Comparison of ENCODE assay signal across 8 mouse cellular contexts in the genomic region with DNA sequence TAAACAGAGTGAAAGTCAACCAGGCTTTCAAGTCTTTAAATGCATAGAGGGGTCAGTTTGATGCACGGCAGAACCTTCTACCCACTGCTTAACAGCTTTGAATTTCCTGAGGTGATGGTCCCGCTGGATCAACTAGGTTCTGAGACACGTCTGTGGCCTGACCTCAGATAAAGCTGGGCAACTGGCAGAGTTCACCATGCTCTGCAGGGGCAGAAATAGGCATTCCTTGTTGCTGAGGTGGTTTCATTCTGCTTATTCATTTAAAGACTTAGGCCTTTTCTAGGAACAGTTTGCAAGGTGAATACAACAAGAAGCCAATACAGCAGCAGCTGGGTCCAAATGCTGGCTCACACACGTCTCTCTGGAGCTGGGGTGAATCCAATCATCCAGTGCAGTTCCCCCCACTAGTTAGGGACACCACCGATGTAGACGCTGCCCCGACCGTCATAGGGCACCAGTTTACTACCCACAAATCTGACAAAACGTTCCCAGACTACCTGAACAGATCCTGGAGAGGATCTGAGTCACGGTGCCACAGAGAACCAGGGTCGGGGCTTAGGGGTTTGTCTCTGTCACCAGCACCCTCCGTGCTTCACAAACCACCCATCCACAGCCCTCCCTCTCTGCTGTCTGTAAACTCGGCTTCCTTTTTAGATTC.
DNase-seq lines count a peak whose midpoint lies in the region; ATAC-seq and TF ChIP-seq lines count a peak whose summit lies in the region.
"Had no signal": no experiment of that assay in that cellular context is flagged by ENCODE, and none has a peak within 500 bp of the region (broad histone marks: within the 10 kb centered on the region; RNA-seq: fewer than 3 reads in every experiment).

No protein-coding gene starts in this region.

- H3K27ac ChIP-seq in kidney, postnatal 0 days: no peak overlapping the region
- peak overlapping the region; percentile 89 for H3K27ac ChIP-seq in forebrain, embryonic 10.5 days
- H3K27ac ChIP-seq in intestine, embryonic 14.5 days (ENCODE audit: low read depth): no peak overlapping the region
- H3K27ac ChIP-seq in neural tube, embryonic 15.5 days (replicated peaks): peak overlapping the region; percentile 87

- no peak overlapping the region for H3K4me3 ChIP-seq in kidney, postnatal 0 days (replicated peaks; ENCODE audit: low read depth, low read length)
- H3K4me3 ChIP-seq in forebrain, embryonic 10.5 days: peak overlapping the region; percentile 41
- no peak overlapping the region for H3K4me3 ChIP-seq in intestine, embryonic 14.5 days (ENCODE audit: low read depth, low read length)
- peak overlapping the region; percentile 40 for H3K4me3 ChIP-seq in neural tube, embryonic 15.5 days (replicated peaks)

- peak overlapping the region; percentile 49; the same call in 1 of the 2 replicates for H3K4me2 ChIP-seq in kidney, postnatal 0 days (ENCODE audit: low read length)
- H3K4me2 ChIP-seq in intestine, embryonic 14.5 days (ENCODE audit: low read length): peak overlapping the region; percentile 57
- peak overlapping the region; percentile 62 for H3K4me2 ChIP-seq in neural tube, embryonic 15.5 days

- 0 out of 2 replicates have a peak, but pooled peaks cover 7% of the 10 kb centered on the region for H3K4me1 ChIP-seq in kidney, postnatal 0 days (replicated peaks; ENCODE audit: insufficient read depth, low read length)
- H3K4me1 ChIP-seq in forebrain, embryonic 10.5 days: peaks cover 88% of the 10 kb centered on the region
- peaks cover 32% of the 10 kb centered on the region for H3K4me1 ChIP-seq in intestine, embryonic 14.5 days (replicated peaks; ENCODE audit: control insufficient read depth, insufficient read depth, low read length)
- H3K4me1 ChIP-seq in neural tube, embryonic 15.5 days: peaks cover 50% of the 10 kb centered on the region

- H3K9me3 ChIP-seq in kidney, postnatal 0 days (replicated peaks; ENCODE audit: low read length): no peaks in the 10 kb centered on the region
- no peaks in the 10 kb centered on the region for H3K9me3 ChIP-seq in forebrain, embryonic 10.5 days
- H3K9me3 ChIP-seq in intestine, embryonic 14.5 days (ENCODE audit: control insufficient read depth, low read length): no peaks in the 10 kb centered on the region
- H3K9me3 ChIP-seq in neural tube, embryonic 15.5 days (replicated peaks): no peaks in the 10 kb centered on the region

- no peak for ATAC-seq in kidney, postnatal 0 days (replicated peaks; ENCODE audit: low FRiP score, low read depth)
- no peak for ATAC-seq in intestine, embryonic 14.5 days (replicated peaks; ENCODE audit: low FRiP score, low TSS enrichment, low read depth)
- ATAC-seq in neural tube, embryonic 15.5 days (ENCODE audit: low FRiP score): no peak

- no peak overlapping the region for H3K9ac ChIP-seq in kidney, postnatal 0 days (ENCODE audit: low read depth, low read length)
- no peak overlapping the region for H3K9ac ChIP-seq in intestine, embryonic 14.5 days (ENCODE audit: low read length)
- H3K9ac ChIP-seq in neural tube, embryonic 15.5 days (replicated peaks): peak overlapping the region; percentile 40

- no peaks in the 10 kb centered on the region for H3K36me3 ChIP-seq in kidney, postnatal 0 days (ENCODE audit: insufficient read depth, low read length)
- H3K36me3 ChIP-seq in forebrain, embryonic 10.5 days (replicated peaks): no peaks in the 10 kb centered on the region
- H3K36me3 ChIP-seq in intestine, embryonic 14.5 days (ENCODE audit: control insufficient read depth, insufficient read depth, low read length): no peaks in the 10 kb centered on the region
- H3K36me3 ChIP-seq in neural tube, embryonic 15.5 days: no peaks in the 10 kb centered on the region

- WGBS in kidney, postnatal 0 days: 78% methylated on average over 13 of the region's 13 CpGs
- WGBS in forebrain, embryonic 10.5 days: 40% methylated on average over 13 of the region's 13 CpGs
- 74% methylated on average over 13 of the region's 13 CpGs for WGBS in intestine, embryonic 14.5 days
- WGBS in neural tube, embryonic 15.5 days: 22% methylated on average over 13 of the region's 13 CpGs

- no peak for TF ChIP-seq CTCF in kidney, postnatal 0 days (IDR thresholded peaks at IDR 0.05; ENCODE audit: low read depth)

- H3K27me3 ChIP-seq in kidney, postnatal 0 days (ENCODE audit: insufficient read depth, low read length): no peaks in the 10 kb centered on the region
- H3K27me3 ChIP-seq in forebrain, embryonic 10.5 days (ENCODE audit: poor library complexity, severe bottlenecking): no peaks in the 10 kb centered on the region
- no peaks in the 10 kb centered on the region for H3K27me3 ChIP-seq in intestine, embryonic 14.5 days (replicated peaks; ENCODE audit: control insufficient read depth, insufficient read depth, low read length)
- no peaks in the 10 kb centered on the region for H3K27me3 ChIP-seq in neural tube, embryonic 15.5 days (replicated peaks)

- no peak for DNase-seq in kidney, postnatal 0 days (ENCODE audit: low spot score)
- DNase-seq in kidney, adult 18-20 months: no peak
- DNase-seq in forebrain, embryonic 10.5 days (ENCODE audit: extremely low spot score, low spot score): no peak
- DNase-seq in intestine, embryonic 14.5 days (ENCODE audit: low spot score): no peak
- DNase-seq in urinary bladder, postnatal 10 days (ENCODE audit: low spot score): no peak
- no peak for DNase-seq in gastrocnemius, postnatal 4 days (ENCODE audit: low spot score in 2 of 2)
- DNase-seq: kidney, postnatal 4 days had no signal

Comparison
In these comparisons a context has a peak if more than half of its experiments do, and no peak if none do; other contexts are left out.
1. H3K27ac ChIP-seq: peak in forebrain, embryonic 10.5 days (single experiment) and neural tube, embryonic 15.5 days (single experiment); none in kidney, postnatal 0 days (single experiment) and intestine, embryonic 14.5 days (single experiment).
2. H3K4me3 ChIP-seq: peak in forebrain, embryonic 10.5 days (single experiment) and neural tube, embryonic 15.5 days (single experiment); none in kidney, postnatal 0 days (single experiment) and intestine, embryonic 14.5 days (single experiment).
3. Peak in every context shown above with its lines, with median percentiles within 50 percentile points of each other: H3K4me2 ChIP-seq.